Mouse (Mus musculus) G1E (cell line): ENCODE results near the gene Cenps. TPM values are rescaled to one million over a fixed set of nuclear protein-coding genes. Genes with fewer than 3 reads are reported as not detected.
"Not testable (repeated sequence)": the region's sequence is repeated elsewhere in the genome, so short reads cannot be mapped to it uniquely, and the experiment has no call there.

Experiments used
- ATAC-seq: 2 replicates; pipeline ENCODE4 v1.8.0; 2016; ENCODE audit warnings: mild to moderate bottlenecking; ENCODE audit not compliant: insufficient number of reproducible peaks, poor library complexity, low FRiP score, severe bottlenecking; ENCODE audit errors: extremely low read depth
- DNase-seq: peaks from one replicate; pipeline ENCODE4 v3.0.0; 2012; ENCODE audit warnings: low spot score
- H3K27me3 ChIP-seq: 2 replicates; pipeline ENCODE4 v1.6.1; 2012; ENCODE audit warnings: mild to moderate bottlenecking, low read length, inconsistent platforms; ENCODE audit not compliant: insufficient read depth
- H3K36me3 ChIP-seq: replicated peaks from 2 replicates; pipeline ENCODE3; 2012; ENCODE audit warnings: mild to moderate bottlenecking, inconsistent platforms
- H3K4me1 ChIP-seq: 2 replicates; pipeline ENCODE4 v1.6.1; 2012; ENCODE audit warnings: low read depth, low read length, inconsistent platforms, mixed read lengths; ENCODE audit not compliant: insufficient read depth
- H3K4me3 ChIP-seq: 2 replicates; pipeline ENCODE4 v1.5.1; 2012; ENCODE audit warnings: low read depth, mild to moderate bottlenecking, inconsistent platforms, low read length, moderate library complexity, mixed read lengths
- H3K9me3 ChIP-seq: replicated peaks from 2 replicates; pipeline ENCODE4 v1.6.1; 2012; ENCODE audit warnings: inconsistent platforms
- CTCF ChIP-seq: IDR thresholded peaks from 2 replicates; pipeline ENCODE4 v1.5.1; 2012; ENCODE audit warnings: low read depth, low read length, inconsistent platforms, mixed read lengths
- GATA1 ChIP-seq: IDR thresholded peaks from 2 replicates; pipeline ENCODE4 v1.6.1; 2012; ENCODE audit warnings: borderline replicate concordance, low read length, inconsistent platforms, mixed read lengths
- GATA2 ChIP-seq: IDR thresholded peaks from 2 replicates; pipeline ENCODE4 v1.6.1; 2012; ENCODE audit warnings: low read depth, low read length, inconsistent platforms, borderline replicate concordance
- POLR2AphosphoS5 ChIP-seq: IDR thresholded peaks from 2 replicates; pipeline ENCODE4 v1.6.1; 2012; ENCODE audit warnings: low read depth, low read length, inconsistent platforms; ENCODE audit not compliant: insufficient replicate concordance
- TAL1 ChIP-seq: conservative IDR thresholded peaks from 2 replicates; pipeline ENCODE4 v1.6.1; 2012; ENCODE audit warnings: low read depth, low read length, inconsistent platforms, mixed read lengths
- polyA plus RNA-seq: library from polyadenylated mRNA; stranded (reverse); fragments of >175 nt; gene quantifications from 2 replicates; pipeline ENCODE4 v1.2.3, GENCODE M21; 2012
- total RNA-seq, 2 experiments: library from RNA; stranded (forward) in 1 of 2; stranded (reverse) in 1 of 2; fragments of 200-1000 nt in 1 of 2; fragments of >200 nt in 1 of 2; fragmentation: Nextera tagmentation in 1 of 2; gene quantifications; 2 replicates each; pipeline ENCODE4 v1.2.3; 2014 to 2017

Gene Cenps
- total and polyA plus RNA-seq, 3 experiments, result 6.6 to 22.3 (median 7.7) TPM

DNA sequence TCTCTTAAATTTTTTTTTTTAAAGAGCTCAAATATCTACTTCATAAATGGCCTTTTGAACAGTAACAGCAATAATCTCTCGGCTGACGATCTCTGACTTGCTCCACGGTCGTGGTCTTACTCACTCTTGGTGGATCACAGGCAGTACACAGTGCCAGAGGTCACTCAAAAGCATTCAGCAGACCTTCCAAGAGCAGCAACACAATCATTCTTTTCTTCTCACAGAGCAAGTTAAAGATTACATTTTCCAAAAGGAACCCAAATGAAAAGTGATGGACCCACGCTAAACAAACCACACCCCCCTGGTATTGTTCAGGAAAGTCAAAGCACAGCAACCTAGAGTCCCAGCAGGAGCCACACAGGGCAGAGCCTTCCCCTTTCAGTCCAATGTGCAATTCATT lies 39.6 kb upstream of the Cenps start:
- no peak for DNase-seq
- no peak for TF ChIP-seq POLR2AphosphoS5
- no peak for TF ChIP-seq CTCF
- TF ChIP-seq GATA2, result no peak
- TF ChIP-seq TAL1, result no peak
- TF ChIP-seq GATA1, result no peak
- Histone ChIP-seq H3K4me3 (no peak overlapping the region), H3K27me3 (peaks cover 3% of the 10 kb centered on the region; the same call in 1 of the 2 replicates), H3K9me3 (no peaks in the 10 kb centered on the region), H3K4me1 (peaks cover 6% of the 10 kb centered on the region; the same call in 1 of the 2 replicates), H3K36me3 (peaks cover 21% of the 10 kb centered on the region)
- ATAC-seq, result no peak

DNA sequence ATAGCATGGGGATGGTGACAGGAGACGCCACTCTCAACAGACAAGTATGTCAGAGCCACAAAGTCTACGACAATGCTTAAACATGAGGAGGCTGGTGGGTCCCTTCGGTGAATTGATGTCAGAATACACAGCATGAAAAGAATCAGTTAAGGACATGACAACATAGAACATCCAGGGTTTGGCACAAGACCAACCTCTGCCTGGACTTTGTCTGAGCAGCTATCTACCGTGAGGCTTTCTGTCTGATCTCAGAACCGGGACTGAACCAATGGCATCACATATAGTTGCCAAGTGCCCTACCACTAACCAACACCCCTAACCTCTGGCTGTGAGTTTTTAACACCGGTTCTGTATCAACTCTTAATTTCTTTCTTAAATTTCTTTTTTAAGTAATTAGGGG lies 39.2 kb upstream of the Cenps start:
- DNase-seq, result no peak
- H3K4me1 ChIP-seq, result peaks cover 10% of the 10 kb centered on the region
- TF ChIP-seq GATA1, result no peak
- TF ChIP-seq TAL1, result no peak
- H3K4me3 ChIP-seq, result no peak overlapping the region
- ATAC-seq, result no peak
- H3K36me3 ChIP-seq, result peaks cover 17% of the 10 kb centered on the region
- H3K27me3 ChIP-seq, result peaks cover 3% of the 10 kb centered on the region; the same call in 1 of the 2 replicates
- no peaks in the 10 kb centered on the region for H3K9me3 ChIP-seq

DNA sequence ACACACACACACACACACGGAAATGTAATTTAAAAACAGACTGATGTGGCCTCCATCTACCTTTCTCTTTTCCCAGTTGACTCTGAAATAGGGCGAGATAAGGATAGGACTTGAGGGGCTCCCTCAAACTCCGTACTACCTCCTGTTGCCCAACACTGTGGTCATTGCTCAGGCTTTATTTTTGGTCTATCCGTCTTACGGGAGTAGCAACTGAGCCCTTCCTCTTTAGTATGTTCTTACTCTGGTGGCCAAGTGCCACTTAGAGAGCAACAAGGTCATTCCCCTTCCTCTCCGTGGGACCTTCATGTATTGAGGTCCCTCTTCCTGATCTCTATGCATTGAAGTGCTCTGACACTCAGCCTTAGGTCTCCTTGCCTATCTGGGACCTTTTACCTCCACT lies 36.2 kb upstream of the Cenps start:
- DNase-seq (no peak), ATAC-seq (no peak)
- Histone ChIP-seq H3K36me3 (peaks cover 10% of the 10 kb centered on the region), H3K4me3 (no peak overlapping the region), H3K4me1 (peaks cover 33% of the 10 kb centered on the region), H3K9me3 (no peaks in the 10 kb centered on the region), H3K27me3 (no peaks in the 10 kb centered on the region)
- TF ChIP-seq TAL1, result no peak
- TF ChIP-seq GATA2, result no peak
- no peak for TF ChIP-seq POLR2AphosphoS5
- TF ChIP-seq CTCF, result no peak

DNA sequence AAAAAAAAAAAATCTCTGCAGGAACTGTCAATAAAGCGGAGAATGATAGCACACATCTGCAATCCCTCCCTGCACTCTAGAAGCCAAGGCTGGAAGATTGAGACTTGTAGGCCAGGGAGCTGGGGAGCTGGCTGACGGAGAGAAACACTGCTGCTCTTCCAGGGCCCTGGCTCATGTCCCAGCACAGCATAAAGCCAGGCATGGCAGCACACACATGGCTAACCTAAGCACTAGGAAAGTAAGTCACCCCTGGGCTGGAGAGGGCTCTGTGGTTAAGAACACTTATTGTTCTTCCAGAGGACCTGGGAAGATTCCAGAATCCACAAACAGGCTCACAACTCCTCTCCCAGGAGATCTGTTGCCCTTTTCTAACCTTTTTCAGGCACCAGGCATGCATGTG lies 35.2 kb upstream of the Cenps start:
- Histone ChIP-seq H3K9me3 (no peaks in the 10 kb centered on the region), H3K4me3 (no peak overlapping the region), H3K27me3 (no peaks in the 10 kb centered on the region), H3K4me1 (peaks cover 42% of the 10 kb centered on the region), H3K36me3 (peaks cover 10% of the 10 kb centered on the region)
- DNase-seq (no peak), ATAC-seq (no peak)
- TF ChIP-seq GATA2, result no peak
- TF ChIP-seq CTCF, result no peak

DNA sequence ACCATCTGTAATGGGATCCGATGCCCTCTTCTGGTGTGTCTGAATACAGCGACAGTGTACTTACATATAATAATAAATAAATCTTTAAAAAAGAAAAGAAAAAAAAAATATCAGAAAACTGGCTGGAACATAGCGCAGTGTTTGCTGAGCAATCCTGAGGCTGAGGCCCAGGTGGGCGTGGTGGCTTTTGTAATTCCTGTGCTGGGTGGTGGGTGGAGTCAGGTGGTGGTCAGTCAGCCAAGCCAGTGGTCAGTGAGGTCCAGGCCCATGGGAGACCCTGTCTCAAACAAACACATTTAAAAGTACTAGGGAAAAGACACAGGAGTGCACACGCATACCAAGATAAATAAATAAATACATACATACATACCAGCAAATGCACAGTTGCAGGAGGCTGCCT lies 34.7 kb upstream of the Cenps start:
- no peak for ATAC-seq
- peaks cover 10% of the 10 kb centered on the region for H3K36me3 ChIP-seq
- TF ChIP-seq TAL1 (no peak), GATA2 (no peak), POLR2AphosphoS5 (no peak), GATA1 (no peak), CTCF (no peak)
- peaks cover 45% of the 10 kb centered on the region for H3K4me1 ChIP-seq
- no peaks in the 10 kb centered on the region for H3K9me3 ChIP-seq
- DNase-seq, result no peak
- H3K4me3 ChIP-seq, result no peak overlapping the region
- no peaks in the 10 kb centered on the region for H3K27me3 ChIP-seq

DNA sequence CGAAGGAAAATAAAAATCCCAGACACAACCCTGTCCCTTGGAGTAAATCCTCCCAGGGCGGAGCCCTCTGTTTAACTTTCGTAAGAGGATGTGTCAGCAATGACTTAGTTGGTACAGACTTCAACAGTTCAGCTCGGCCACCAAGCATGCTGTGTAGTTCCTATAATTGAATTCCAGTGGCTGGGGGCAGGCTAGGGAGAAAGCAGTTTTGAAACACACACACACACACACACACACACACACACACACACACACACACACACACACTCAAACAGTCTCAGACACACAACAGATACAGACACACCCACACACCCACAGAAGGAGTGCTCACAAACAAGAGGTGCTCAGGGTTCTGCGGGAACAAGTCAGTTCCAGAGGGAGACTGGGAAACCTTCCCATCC lies 34.2 kb upstream of the Cenps start:
- TF ChIP-seq GATA1, result no peak
- TF ChIP-seq POLR2AphosphoS5, result no peak
- TF ChIP-seq CTCF, result no peak
- TF ChIP-seq GATA2, result no peak
- TF ChIP-seq TAL1, result no peak
- H3K4me1 ChIP-seq, result peaks cover 48% of the 10 kb centered on the region
- H3K4me3 ChIP-seq, result no peak overlapping the region
- no peaks in the 10 kb centered on the region for H3K9me3 ChIP-seq
- H3K36me3 ChIP-seq, result peaks cover 10% of the 10 kb centered on the region
- DNase-seq (no peak), ATAC-seq (no peak)
- no peaks in the 10 kb centered on the region for H3K27me3 ChIP-seq

DNA sequence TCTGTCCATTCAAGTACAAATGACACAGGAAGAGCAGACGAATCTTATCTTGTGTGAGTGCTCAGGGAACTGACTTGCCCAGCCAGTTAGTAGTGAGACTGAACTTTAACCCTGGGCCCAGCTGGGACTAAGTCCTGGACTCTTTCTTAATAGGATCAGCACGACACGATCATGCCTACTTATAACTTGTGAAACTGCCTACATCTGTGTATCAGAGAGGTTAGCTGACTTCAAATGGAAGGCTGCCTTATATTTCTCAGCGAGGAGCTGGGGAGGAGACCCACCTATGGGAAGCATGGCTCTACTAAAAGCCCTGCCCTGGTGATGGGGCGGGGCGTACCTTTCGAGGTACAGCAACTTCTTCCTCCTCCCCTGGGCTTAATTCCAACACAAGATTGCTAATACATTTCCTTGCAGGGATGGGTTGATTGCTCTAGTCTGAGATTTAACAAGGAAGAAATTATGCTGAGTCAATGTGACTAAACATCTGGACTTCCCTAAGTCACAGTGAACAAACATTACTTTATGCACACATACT lies 33.0 kb upstream of the Cenps start:
- no peak for ATAC-seq

DNA sequence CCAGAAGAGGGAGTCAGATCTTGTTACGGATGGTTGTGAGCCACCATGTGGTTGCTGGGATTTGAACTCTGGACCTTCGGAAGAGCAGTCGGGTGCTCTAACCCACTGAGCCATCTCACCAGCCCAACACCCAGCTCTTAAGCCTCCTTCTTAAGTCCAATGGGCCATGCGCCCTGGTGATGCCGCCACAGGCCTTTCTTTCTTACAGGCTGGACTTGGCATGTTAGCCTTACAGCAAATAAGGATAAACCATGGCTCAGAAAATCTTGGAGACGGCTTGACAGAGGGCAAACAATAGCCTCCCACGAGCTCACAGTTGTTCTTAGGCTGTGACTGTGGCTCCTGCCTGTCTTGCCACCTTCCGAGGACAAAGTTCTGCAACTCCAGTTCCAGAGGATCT lies 32.5 kb upstream of the Cenps start:
- not testable (repeated sequence) for ATAC-seq, DNase-seq, H3K4me3 ChIP-seq, H3K27me3 ChIP-seq, H3K9me3 ChIP-seq
- H3K36me3 ChIP-seq, result peaks cover 16% of the 10 kb centered on the region
- peaks cover 61% of the 10 kb centered on the region for H3K4me1 ChIP-seq

More for the DNA sequence above, 33.0 kb upstream of the Cenps start:
- Histone ChIP-seq H3K9me3 (no peaks in the 10 kb centered on the region), H3K36me3 (peaks cover 10% of the 10 kb centered on the region), H3K27me3 (no peaks in the 10 kb centered on the region), H3K4me3 (no peak overlapping the region; the same call in 1 of the 2 replicates), H3K4me1 (peaks cover 55% of the 10 kb centered on the region)
- TF ChIP-seq POLR2AphosphoS5 (no peak), CTCF (no peak)
- DNase-seq, result peak; percentile 34
